Mouse (Mus musculus): ENCODE results near the gene Ptpn14.

Ptpn14 gene

GRCm38 (mm10) chr1:189808015-189808414 is 79.9 kb downstream of the Ptpn14 start:
- no peak for DNase-seq (ENCODE audit: low read depth, low spot score)

- no peak for DNase-seq (ENCODE audit: low read depth, low spot score)
Measured at GRCm38 (mm10) chr1:189808453-189808852, 80.4 kb downstream of the Ptpn14 start.

GRCm38 (mm10) chr1:189811778-189812177 is 83.7 kb downstream of the Ptpn14 start:
- DNase-seq (ENCODE audit: low read depth, low spot score) = no peak

GRCm38 (mm10) chr1:189814385-189814784 is 86.3 kb downstream of the Ptpn14 start:
- DNase-seq (ENCODE audit: low read depth, low spot score) = no peak

DNA sequence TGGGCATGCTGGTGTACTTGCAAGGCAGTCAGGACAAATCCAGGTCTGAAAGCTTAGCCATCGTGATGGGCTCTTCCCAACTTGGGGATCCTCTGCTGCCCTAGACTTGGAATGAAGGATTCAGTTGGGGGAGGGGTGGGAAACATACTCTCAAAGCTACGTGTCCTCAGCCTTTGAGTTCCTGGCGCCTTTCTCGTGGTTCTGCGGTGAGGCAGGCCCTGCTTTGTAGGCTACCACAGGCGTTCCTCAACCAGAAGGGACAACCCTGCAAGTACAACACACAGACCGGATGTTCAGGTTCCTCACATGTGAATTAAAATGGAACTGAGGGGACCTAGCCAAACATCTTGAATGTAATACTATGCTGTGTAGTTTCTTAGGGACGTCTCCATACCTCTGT is 89.0 kb downstream of the Ptpn14 start:
- DNase-seq (ENCODE audit: low read depth, low spot score) = no peak

GRCm38 (mm10) chr1:189817810-189818209 is 89.7 kb downstream of the Ptpn14 start:
- DNase-seq (ENCODE audit: low read depth, low spot score) = no peak

DNA sequence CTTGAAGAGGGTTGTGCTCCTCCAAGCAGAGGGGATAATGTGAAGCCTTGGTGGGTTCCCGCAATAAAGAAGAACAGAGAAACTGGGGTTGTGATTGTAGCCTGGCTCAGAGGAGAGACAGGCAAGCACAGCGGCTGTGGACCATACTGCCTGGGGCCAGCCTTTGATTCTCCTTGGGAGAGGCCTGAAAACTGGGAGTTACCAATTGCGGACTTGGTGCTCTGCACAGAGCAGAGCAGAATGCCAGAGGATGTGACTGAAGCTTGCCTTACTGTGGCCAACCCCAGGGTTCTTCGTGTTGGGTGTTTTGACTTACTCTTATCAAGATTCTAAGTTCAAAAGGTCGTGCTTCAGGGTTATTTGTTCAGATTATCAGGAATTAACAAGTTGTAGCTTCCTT is 92.0 kb downstream of the Ptpn14 start:
- no peak for DNase-seq (ENCODE audit: low read depth, low spot score)

DNA sequence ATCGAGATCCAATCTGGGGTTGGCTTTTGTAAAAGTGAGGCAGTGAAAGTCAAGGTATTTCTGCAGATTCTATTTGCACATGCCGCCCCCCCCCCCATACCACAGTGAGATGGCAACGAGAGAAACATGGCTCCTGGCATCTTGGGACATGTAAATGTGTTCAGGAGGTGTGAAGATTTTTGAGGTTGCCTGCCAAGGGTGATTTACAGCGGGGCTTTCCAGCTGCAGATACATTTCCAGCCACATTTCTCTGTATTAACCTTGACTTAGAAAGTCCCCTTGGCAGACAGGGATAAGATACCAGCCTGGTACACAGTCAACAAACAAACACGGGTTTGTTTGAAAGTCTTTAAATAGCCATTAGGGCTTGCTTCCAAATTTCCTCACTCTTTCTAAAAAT is 96.4 kb downstream of the Ptpn14 start:
- no peak for DNase-seq (ENCODE audit: low read depth, low spot score)

- no peak for DNase-seq (ENCODE audit: low read depth, low spot score)
Measured at GRCm38 (mm10) chr1:189830391-189830790, 102.3 kb downstream of the Ptpn14 start.

- DNase-seq (ENCODE audit: low read depth, low spot score) = no peak
Measured at GRCm38 (mm10) chr1:189830797-189831232, 102.7 kb downstream of the Ptpn14 start.

- no peak for DNase-seq (ENCODE audit: low read depth, low spot score)
Measured at GRCm38 (mm10) chr1:189833351-189833750, 105.3 kb downstream of the Ptpn14 start.

DNA sequence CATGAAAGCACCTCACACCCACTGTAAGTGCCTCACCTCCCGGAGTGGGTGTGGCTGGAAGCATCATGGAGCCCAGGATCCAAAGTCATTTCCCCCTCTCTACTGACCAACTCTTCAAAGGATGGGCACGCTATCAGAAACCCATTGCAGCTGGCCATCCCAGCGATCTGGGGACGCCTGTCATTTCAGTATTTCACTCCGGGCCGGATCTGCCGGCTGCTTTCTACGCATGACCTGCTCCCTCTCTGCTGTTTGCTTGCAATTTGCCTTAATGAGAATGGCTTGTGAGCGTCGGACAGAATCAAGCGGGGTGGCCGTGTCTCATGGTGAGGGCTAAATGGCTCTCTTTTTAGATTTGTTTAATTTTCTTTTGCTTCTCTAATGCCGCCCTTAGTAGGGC is 106.1 kb downstream of the Ptpn14 start:
- DNase-seq (ENCODE audit: low read depth, low spot score) = no peak

DNA sequence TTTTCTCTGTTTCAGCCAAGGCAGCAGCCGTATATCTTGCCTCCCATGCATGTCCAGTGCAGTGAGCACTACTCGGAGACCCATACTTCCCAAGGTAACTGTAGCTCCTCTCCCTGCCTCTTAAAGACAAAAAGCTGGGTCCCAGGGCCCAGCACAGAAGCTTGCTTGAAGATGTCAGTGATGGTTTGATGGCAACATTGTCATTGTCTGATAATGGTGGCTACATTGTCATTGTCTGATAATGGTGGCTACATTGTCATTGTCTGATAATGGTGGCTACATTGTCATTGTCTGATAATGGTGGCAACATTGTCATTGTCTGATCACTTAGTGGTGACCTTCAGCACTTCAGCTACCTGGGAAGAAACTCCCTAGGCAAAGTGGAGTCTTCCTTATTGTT is 118.3 kb downstream of the Ptpn14 start:
- no peak for DNase-seq (ENCODE audit: low read depth, low spot score)

DNA sequence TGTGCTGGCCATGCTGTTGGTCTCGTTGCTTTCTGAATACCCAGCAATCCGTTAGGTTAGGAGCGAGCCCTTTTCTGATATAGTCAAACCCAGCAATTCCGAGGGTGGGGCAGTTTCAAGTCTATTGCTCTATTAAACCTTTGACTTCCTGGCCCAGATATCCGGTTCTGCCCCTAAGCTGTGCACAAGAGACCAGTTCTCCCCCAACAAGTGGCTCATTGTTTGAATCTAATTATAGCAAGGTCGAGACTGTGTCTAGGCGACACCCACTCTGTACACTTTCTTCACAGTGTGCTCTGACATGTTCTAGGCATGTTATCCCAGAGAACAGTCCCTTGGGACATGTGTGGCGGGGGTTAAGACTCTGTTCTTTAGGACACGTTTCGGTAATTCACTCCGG is 121.5 kb downstream of the Ptpn14 start:
- no peak for DNase-seq (ENCODE audit: low read depth, low spot score)

DNA sequence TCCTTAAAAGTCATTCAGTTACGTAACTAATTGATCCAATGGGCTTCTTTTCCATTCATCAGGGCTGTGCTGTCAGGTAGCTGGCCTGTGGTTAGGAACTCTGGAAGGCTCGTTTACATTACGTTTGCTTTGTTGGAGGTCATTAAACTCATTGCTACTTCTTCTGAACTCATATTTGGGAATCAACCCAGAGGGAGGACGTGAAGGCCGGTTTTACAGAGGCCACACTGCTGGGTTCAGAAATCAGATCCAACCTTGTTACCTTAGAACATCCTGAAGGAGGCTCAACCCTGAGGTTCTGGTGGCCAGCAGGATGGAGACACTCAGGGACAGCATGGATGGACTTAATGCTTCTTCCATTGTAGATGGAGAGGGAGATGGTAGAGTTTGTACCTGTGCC is 124.0 kb downstream of the Ptpn14 start:
- no peak for DNase-seq (ENCODE audit: low read depth, low spot score)

DNA sequence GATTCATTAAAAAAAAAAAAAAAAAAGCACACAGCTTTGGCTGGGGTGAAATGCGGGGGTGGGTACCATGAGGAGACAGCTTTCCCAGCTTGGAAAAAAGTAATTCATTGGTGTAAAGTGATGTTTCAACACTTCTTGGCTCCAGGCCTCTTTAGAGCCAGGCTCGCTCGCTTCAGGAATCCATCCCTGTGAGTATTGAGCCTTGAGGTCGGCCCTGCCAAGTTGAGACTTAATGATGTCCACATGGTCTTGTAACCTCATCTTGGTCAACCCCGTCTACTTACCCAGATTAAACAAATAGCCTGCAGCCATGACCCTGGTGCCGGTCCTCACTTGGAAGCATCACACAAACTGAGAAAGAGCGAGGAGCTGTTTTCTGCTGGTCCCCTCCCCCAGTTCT is 124.4 kb downstream of the Ptpn14 start:
- DNase-seq (ENCODE audit: low read depth, low spot score) = no peak

GRCm38 (mm10) chr1:189854646-189855045 is 126.6 kb downstream of the Ptpn14 start:
- DNase-seq (ENCODE audit: low read depth, low spot score) = no peak

- no peak for DNase-seq (ENCODE audit: low read depth, low spot score)
Measured at GRCm38 (mm10) chr1:189855739-189856138, 127.7 kb downstream of the Ptpn14 start.

DNA sequence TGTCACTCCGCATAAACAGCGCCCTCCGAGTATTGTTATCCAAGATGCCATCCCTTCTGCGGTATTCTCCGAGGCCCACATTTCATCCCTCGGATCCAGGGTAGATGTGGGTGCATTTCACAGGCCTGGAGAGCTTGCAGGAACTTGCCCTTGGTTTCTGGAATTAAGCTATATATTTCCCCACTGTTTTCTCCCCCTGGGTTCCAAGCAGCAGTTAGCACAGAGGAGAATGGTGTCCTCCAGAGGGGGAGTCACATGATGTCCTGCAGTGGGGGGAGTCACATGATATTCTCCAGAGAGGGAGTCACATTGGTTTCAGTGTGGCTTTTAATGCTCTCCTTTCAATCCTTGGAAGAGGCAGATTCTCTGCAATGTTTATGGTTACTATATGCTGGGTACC is 130.3 kb downstream of the Ptpn14 start:
- DNase-seq (ENCODE audit: low read depth, low spot score) = no peak

DNA sequence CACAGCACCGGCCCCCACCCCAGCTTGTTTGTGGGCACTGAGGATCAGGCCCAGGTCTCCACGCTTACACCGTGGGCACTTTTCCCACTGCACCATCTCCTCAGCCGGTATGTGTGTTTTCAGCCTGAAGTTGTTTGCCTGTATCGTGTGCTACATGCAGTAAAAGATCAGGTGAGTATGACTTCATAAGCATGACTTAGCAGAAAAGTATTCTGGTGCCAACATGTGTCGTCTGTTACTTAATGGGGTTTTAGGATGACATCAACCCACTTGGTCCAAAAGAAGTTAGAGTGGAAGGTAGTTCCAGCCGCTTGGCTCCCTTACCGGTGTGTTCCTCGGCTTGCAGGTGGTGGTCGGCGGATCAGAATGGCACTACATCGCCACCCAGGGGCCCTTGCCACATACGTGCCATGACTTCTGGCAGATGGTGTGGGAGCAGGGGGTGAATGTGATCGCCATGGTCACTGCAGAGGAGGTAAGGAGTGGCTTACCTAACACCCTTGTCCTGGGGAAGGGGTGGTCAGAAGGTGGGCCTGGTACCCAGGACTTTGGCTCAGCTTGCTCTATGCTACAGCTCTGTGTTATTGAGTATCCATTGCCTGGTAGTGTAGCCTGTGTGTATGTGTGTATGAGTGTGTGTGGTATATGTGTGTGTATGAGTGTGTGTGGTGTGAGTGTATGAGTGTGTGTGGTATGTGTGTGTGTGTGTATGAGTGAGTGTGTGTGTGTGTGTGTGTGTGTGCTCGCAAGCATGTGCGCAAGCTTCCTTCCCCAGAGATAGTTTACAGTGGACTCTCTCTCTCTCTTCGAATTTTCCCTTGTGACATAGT is 132.3 kb downstream of the Ptpn14 start:
- no peak for DNase-seq (ENCODE audit: low read depth, low spot score)

GRCm38 (mm10) chr1:189860942-189861315 is 132.9 kb downstream of the Ptpn14 start:
- no peak for DNase-seq (ENCODE audit: low read depth, low spot score)

DNA sequence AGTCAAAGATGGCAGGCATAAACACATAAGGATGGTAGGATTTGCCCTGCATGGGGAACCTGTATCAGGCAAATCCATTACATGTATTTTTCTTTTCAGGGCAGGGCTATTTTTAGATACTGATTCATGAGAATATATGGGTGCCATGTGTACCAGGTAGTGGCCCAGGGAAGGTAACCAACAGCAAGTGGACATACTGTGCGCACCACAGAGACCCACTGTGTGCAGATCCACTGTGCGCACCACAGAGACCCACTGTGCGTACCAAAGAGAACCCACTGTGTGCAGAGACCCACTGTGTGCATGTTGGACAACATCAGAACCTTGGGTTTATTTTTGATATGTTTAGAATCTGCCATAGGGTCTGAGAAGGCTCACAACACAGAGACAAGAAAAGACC is 135.7 kb downstream of the Ptpn14 start:
- no peak for DNase-seq (ENCODE audit: low read depth, low spot score)

GRCm38 (mm10) chr1:189864301-189864700 is 136.2 kb downstream of the Ptpn14 start:
- no peak for DNase-seq (ENCODE audit: low read depth, low spot score)

All from retina, adult 2 months (tissue).